Mouse (Mus musculus): ENCODE data around the gene Ptges2.

DNA sequence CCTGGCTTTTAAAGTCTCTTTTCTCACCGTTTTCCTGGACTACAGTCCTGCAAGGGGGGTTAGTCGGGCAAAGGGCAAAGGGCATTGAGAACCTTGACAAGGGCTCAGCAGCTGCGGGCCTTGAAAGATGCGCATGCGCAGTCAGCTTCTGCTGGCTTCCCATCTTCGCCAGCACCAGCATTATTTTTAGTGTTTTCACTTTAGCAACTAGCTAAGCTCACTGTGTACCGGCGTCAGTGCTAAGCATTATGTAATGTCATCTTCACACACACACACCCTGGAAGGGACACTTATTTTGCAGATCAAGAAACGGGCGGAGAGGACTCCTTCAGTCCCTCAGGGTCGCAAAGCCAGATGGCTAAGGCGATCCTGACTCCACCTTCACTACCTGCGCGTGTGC, 35.0 kb upstream of the Ptges2 start:
- no peak for TF ChIP-seq CTCF (IDR thresholded peaks at IDR 0.05 in 2 of 3, conservative IDR thresholded peaks at IDR 0.05 in 1 of 3; ENCODE audit: control insufficient read depth in 1 of 3, insufficient read depth in 1 of 3, low read depth in 2 of 3, low read length in 3 of 3, poor library complexity in 1 of 3, severe bottlenecking in 1 of 3)
- TF ChIP-seq E2F4 (IDR thresholded peaks at IDR 0.05; ENCODE audit: borderline replicate concordance, low read depth, low read length) = no peak
- no peak for TF ChIP-seq MYB (IDR thresholded peaks at IDR 0.05; ENCODE audit: low read depth, low read length)
- TF ChIP-seq MAX (IDR thresholded peaks at IDR 0.05; ENCODE audit: low read length) = no peak
- no peak for TF ChIP-seq POLR2A (IDR thresholded peaks at IDR 0.05; ENCODE audit: control insufficient read depth in 1 of 2, insufficient read depth in 1 of 2, low read depth in 1 of 2, low read length in 2 of 2, poor library complexity in 1 of 2)
- TF ChIP-seq USF1 (IDR thresholded peaks at IDR 0.05; ENCODE audit: low read depth, low read length) = no peak
- TF ChIP-seq KAT2A (conservative IDR thresholded peaks at IDR 0.05; ENCODE audit: low read depth, low read length) = no peak
- TF ChIP-seq POLR2AphosphoS5 (IDR thresholded peaks at IDR 0.05; ENCODE audit: borderline replicate concordance, low read depth, low read length) = no peak
- no peak for TF ChIP-seq GATA1 (IDR thresholded peaks at IDR 0.05; ENCODE audit: low read depth, low read length)
- TF ChIP-seq EP300 (IDR thresholded peaks at IDR 0.05; ENCODE audit: low read depth in 1 of 2, low read length in 2 of 2) = no peak
- TF ChIP-seq CHD2 (IDR thresholded peaks at IDR 0.05; ENCODE audit: low read length) = no peak
- no peak for TF ChIP-seq ZNF384 (IDR thresholded peaks at IDR 0.05; ENCODE audit: low read depth, low read length)
- TF ChIP-seq MXI1 (IDR thresholded peaks at IDR 0.05; ENCODE audit: low read depth, low read length) = no peak
- TF ChIP-seq POLR2AphosphoS2 (IDR thresholded peaks at IDR 0.05; ENCODE audit: low read length) = no peak

All from MEL (cell line).